Mouse (Mus musculus) ES-CJ7 (cell line): ENCODE measurements around the gene Slc39a11.

Experiments used
- DNase-seq: peaks from one replicate; pipeline ENCODE4 v3.0.0; 2011; ENCODE audit warnings: low read depth, low spot score

Gene Slc39a11

GRCm38 (mm10) chr11:113544017-113544640 lies 105.8 kb downstream of the Slc39a11 start:
- no peak for DNase-seq

- DNase-seq = no peak
Measured at GRCm38 (mm10) chr11:113541073-113541472, 108.8 kb downstream of the Slc39a11 start.

GRCm38 (mm10) chr11:113539502-113540209 lies 110.2 kb downstream of the Slc39a11 start:
- no peak for DNase-seq

GRCm38 (mm10) chr11:113539079-113539478 lies 110.8 kb downstream of the Slc39a11 start:
- no peak for DNase-seq

- DNase-seq = no peak
Measured at GRCm38 (mm10) chr11:113538406-113538917, 111.4 kb downstream of the Slc39a11 start.

DNA sequence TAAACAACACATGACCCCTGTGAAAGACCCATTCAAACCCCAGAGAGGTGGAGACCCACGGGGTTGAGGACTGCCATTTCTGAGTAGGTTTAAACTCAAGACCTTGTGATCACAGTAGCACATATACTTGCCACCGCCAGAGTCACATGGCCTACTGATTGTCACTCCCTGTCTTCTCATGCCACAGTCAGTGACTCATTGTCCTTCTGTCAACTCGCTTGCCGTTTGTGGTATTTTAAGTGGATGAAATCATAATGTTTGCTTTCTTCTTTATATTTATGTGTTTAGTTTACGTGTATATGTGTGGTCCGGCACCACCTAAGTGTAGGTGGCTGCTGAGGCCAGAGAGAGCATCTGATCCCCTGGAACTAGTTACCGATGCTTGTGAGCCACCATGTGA lies 112.2 kb downstream of the Slc39a11 start:
- DNase-seq = no peak

- no peak for DNase-seq
Measured at GRCm38 (mm10) chr11:113537199-113537586, 112.7 kb downstream of the Slc39a11 start.

- no peak for DNase-seq
Measured at GRCm38 (mm10) chr11:113536308-113537198, 113.3 kb downstream of the Slc39a11 start.

GRCm38 (mm10) chr11:113534341-113534740 lies 115.5 kb downstream of the Slc39a11 start:
- no peak for DNase-seq

DNA sequence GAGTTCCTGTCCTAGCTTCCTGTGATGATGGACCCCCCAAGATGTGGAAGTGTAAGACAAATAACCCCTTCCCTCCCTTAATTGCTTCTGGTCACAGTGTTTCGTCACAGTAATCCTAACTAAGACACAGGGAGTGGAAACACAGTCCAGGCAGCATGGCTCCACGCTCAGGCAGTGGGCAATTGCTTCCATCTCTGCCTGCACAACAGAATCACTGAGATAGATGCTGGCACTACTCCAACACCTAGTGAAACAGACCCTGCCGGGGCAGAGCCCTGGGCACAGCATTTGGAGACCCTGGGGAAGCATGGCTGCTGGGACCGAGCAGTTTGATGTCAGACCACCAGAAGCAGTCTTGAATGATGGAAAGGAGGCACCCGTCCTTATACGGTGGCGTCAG lies 115.9 kb downstream of the Slc39a11 start:
- DNase-seq = no peak

DNA sequence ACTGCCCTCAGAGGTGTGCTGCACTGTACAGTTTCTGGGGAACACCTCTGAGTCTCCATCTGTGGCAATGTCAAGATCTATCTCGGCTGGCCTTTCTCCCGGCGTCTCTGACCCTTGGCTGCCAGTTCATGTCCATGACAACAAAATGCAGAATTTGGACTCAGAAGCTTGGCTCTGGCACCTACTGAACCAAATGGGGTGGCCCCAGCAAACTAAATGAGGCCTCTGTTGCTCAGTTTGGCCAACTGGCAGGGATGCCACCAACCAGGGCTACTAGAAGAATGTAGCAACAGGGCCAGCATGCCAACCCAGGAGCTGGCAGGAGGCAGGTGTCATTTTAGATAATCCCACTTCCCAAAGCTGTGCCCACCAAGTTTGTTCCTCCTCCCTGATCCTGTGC lies 121.5 kb downstream of the Slc39a11 start:
- DNase-seq = no peak

GRCm38 (mm10) chr11:113525731-113526130 lies 124.1 kb downstream of the Slc39a11 start:
- DNase-seq = no peak

GRCm38 (mm10) chr11:113522726-113523125 lies 127.2 kb downstream of the Slc39a11 start:
- no peak for DNase-seq

DNA sequence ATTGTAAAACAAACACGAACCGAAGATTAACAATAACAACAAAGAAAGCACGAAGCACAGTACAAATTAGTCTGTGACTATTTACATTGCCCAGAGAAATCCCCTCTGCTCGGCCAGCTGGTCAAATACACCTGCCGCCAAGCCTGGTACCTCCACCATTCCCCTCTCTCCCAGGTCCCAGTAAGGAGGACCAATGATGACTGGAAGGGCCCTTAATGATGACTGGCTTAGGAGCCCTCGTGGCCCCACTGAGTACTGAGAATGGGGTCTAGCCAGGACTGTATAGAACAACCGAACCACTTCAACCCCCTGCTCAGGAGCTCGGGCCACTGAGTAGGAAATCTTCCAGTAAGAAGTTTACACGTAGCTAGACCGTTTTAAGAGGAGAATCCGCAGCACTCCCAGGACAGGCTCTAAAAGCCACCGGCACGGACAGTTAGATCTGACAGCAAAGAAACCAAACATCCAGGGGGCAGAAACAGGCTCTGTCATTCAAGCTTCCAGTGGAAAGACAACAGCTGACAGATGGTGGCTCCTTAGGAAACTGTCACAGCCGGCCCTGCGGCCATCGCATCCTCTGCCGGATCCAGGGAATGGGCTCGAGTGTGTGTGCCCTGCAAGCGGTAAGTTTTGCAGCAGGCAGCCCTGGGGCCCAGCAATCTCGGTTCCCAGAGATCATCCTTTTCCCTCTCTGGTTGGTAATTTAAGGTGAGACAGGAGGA lies 128.2 kb downstream of the Slc39a11 start:
- no peak for DNase-seq

GRCm38 (mm10) chr11:113520851-113521461 lies 128.9 kb downstream of the Slc39a11 start:
- DNase-seq = no peak

GRCm38 (mm10) chr11:113520373-113520772 lies 129.5 kb downstream of the Slc39a11 start:
- DNase-seq = no peak

- DNase-seq = no peak
Measured at GRCm38 (mm10) chr11:113519973-113520372, 129.9 kb downstream of the Slc39a11 start.

GRCm38 (mm10) chr11:113518176-113518575 lies 131.7 kb downstream of the Slc39a11 start:
- no peak for DNase-seq

DNA sequence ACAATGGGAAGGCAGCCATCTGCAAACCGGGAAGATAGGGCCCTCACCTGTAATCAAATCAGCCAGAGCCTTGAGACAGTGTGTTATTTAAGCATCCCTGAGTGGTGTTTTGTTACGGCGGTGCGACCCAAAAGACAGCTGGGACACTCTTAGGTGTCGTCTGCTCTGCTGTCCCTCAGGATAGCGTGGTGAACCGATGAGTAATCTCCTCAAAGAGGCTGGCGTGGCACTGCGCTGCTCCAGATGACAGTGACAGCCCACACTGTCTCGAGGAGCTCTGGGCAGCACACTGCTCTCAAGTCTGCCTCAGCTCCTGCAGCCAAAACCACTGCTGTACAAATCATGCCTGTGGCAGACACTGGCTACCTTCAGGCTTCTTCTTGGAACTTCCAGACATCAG lies 133.7 kb downstream of the Slc39a11 start:
- DNase-seq = no peak

DNA sequence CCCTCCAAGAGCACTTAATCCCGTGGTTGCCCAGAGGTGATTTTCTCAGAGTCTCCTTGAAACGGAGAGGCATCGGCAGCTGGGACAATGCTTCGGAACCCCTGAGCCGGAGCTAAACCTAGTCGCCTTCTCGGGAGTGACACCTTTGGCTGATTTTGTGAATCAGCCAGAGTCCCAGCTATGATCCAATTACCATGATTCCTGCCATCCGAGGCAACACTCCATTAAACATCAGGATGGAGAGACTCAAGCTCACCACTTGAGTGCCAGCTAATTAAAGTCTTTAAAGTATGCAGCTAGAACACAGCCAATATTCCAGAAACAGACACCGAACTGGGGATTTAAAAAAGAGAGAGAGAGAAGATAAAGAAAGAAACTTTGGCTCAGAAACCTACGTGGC lies 136.9 kb downstream of the Slc39a11 start:
- DNase-seq = no peak

- peak; percentile 81 for DNase-seq
Measured at GRCm38 (mm10) chr11:113512150-113512549, 137.7 kb downstream of the Slc39a11 start.
